Mouse (Mus musculus): ENCODE results near the gene Flt3l. TPM values are rescaled to one million over a fixed set of nuclear protein-coding genes. Genes with fewer than 3 reads are reported as not detected.
A peak's percentile ranks its signal among the peaks of the same experiment; 100 is the strongest.

Flt3l gene
- polyA plus RNA-seq, 1 experiment = 17.1 TPM

DNA sequence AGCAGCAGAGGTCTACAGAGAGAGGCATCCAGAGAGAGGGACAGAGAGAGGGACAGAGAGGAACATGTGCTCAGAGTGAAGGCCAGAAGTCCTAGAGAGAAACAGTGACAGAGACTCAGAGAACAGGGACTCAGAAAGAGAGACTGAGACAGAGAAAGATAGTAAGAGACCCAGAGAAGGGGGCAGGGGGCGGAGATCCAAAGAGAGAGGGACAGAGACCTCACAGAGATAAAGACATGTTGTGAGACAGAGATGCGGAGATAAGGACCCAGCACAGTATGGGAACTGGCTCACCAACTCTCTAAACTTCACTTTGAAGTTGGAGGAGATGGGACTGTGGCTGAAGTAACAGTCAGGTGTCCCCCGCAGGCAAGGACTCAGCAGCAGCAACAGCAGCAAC lies 862 bp downstream of the Flt3l start:
- Histone ChIP-seq H3K27ac (ENCODE audit: insufficient read depth, low read length) (no peak overlapping the region), H3K4me1 (ENCODE audit: control insufficient read depth, insufficient read depth, low read length) (no peaks in the 10 kb centered on the region), H3K4me3 (ENCODE audit: insufficient read depth, low read length) (no peak overlapping the region)
- TF ChIP-seq POLR2A (IDR thresholded peaks at IDR 0.05; ENCODE audit: low read depth, low read length) (no peak), CTCF (IDR thresholded peaks at IDR 0.05; ENCODE audit: borderline replicate concordance, insufficient read depth, low read length) (no peak)

DNA sequence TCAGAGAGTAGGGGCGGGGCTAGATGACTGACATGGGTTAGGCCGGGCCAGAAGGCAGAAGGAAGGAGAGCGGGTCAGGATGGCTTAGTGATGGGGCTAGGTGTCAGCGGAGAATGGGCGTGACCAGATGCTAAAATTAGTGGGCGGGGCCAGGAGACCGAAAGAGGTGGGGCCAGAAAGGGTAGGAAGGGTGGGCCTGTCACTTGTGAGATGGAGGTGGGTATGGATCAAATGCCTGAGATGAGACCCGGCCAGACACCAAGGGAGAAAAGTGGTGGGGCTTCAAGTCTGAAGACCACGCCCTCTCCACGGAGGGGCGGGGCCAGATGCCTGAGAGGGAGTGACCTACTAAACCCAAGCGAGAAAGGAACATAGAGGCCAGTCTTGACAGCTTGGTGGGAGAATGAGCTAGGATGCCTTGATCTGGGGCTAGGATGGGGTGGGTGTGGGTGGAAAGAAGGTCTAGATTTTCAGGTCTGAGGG lies 1.6 kb downstream of the Flt3l start:
- TF ChIP-seq CTCF (IDR thresholded peaks at IDR 0.05; ENCODE audit: borderline replicate concordance, insufficient read depth, low read length) (no peak), POLR2A (IDR thresholded peaks at IDR 0.05; ENCODE audit: low read depth, low read length) (no peak)
- Histone ChIP-seq H3K4me3 (ENCODE audit: insufficient read depth, low read length) (no peak overlapping the region), H3K4me1 (ENCODE audit: control insufficient read depth, insufficient read depth, low read length) (no peaks in the 10 kb centered on the region), H3K27ac (ENCODE audit: insufficient read depth, low read length) (no peak overlapping the region)

GRCm38 (mm10) chr7:45133446-45134159 lies 2.6 kb downstream of the Flt3l start:
- TF ChIP-seq POLR2A (IDR thresholded peaks at IDR 0.05; ENCODE audit: low read depth, low read length) (no peak), CTCF (IDR thresholded peaks at IDR 0.05; ENCODE audit: borderline replicate concordance, insufficient read depth, low read length) (no peak)
- H3K27ac ChIP-seq (ENCODE audit: insufficient read depth, low read length) = no peak overlapping the region
- H3K4me3 ChIP-seq (ENCODE audit: insufficient read depth, low read length) = no peak overlapping the region
- H3K4me1 ChIP-seq (ENCODE audit: control insufficient read depth, insufficient read depth, low read length) = no peaks in the 10 kb centered on the region

GRCm38 (mm10) chr7:45131850-45132249 lies 4.4 kb downstream of the Flt3l start:
- Histone ChIP-seq H3K4me3 (ENCODE audit: insufficient read depth, low read length) (no peak overlapping the region), H3K4me1 (ENCODE audit: control insufficient read depth, insufficient read depth, low read length) (no peaks in the 10 kb centered on the region), H3K27ac (ENCODE audit: insufficient read depth, low read length) (no peak overlapping the region)
- TF ChIP-seq POLR2A (IDR thresholded peaks at IDR 0.05; ENCODE audit: low read depth, low read length) (no peak), CTCF (IDR thresholded peaks at IDR 0.05; ENCODE audit: borderline replicate concordance, insufficient read depth, low read length) (no peak)

DNA sequence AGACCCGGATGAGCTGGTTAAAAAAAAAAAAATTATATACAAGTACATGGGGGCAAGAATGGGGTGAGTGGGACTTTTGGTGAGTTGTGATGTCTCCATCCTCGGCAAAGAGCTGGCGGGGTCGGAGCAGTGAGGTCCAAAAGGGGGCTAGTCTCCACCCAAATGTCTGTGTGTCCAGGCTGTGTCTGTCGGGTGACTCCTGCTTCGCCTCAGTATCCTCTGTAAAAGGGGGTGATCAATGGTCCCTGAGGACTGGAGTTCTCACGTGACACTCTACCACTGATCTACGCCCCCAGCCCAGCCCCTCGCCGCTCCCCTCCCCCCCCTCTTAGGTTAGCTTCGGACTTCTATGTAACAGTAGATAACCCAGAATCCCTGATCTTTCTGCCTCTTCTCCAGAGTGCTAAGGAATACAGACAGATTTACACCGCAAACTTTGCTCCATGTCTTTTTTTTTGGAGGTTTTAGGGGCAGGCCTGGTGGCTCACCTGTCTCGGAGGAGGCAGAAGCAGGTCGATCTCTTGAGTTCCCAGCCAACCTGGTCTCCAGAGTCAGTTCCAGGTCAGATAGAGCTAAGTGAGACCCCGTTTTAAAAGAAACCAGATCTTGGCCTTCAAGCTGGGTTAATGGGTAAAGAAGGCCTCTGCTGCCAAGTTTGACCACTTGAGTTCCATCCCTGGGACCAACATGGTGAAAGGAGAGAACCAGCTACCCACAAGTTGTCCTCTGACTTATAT lies 6.3 kb downstream of the Flt3l start:
- no peak for TF ChIP-seq POLR2A (IDR thresholded peaks at IDR 0.05; ENCODE audit: low read depth, low read length)
- no peak for TF ChIP-seq CTCF (IDR thresholded peaks at IDR 0.05; ENCODE audit: borderline replicate concordance, insufficient read depth, low read length)
- H3K4me1 ChIP-seq (ENCODE audit: control insufficient read depth, insufficient read depth, low read length) = no peaks in the 10 kb centered on the region
- peak overlapping the region; percentile 45 for H3K4me3 ChIP-seq (ENCODE audit: insufficient read depth, low read length)
- peak overlapping the region; percentile 95 for H3K27ac ChIP-seq (ENCODE audit: insufficient read depth, low read length)

DNA sequence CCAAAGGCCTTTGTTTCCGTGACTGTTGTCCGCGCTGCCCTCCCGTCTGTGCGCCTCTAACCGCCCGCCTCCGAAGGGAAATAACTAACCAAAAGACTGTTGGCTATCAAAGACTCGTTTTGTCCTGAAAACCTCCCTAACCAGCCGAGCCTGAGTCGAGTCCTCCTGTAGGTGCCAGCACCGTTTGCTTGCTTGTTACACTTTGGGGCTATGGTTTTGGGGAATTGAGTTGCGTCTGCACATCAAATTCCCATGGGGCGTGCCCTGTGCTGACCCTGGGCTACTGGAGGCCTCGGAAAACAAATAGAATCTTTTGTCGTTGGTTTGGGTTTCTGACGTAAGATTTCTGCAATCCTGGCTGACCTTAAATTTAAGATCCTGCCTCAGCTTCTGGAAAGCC lies 6.9 kb downstream of the Flt3l start:
- TF ChIP-seq POLR2A (IDR thresholded peaks at IDR 0.05; ENCODE audit: low read depth, low read length) (peak; percentile 45), CTCF (IDR thresholded peaks at IDR 0.05; ENCODE audit: borderline replicate concordance, insufficient read depth, low read length) (no peak)
- Histone ChIP-seq H3K27ac (ENCODE audit: insufficient read depth, low read length) (peak overlapping the region; percentile 95), H3K4me3 (ENCODE audit: insufficient read depth, low read length) (peak overlapping the region; percentile 45)

DNA sequence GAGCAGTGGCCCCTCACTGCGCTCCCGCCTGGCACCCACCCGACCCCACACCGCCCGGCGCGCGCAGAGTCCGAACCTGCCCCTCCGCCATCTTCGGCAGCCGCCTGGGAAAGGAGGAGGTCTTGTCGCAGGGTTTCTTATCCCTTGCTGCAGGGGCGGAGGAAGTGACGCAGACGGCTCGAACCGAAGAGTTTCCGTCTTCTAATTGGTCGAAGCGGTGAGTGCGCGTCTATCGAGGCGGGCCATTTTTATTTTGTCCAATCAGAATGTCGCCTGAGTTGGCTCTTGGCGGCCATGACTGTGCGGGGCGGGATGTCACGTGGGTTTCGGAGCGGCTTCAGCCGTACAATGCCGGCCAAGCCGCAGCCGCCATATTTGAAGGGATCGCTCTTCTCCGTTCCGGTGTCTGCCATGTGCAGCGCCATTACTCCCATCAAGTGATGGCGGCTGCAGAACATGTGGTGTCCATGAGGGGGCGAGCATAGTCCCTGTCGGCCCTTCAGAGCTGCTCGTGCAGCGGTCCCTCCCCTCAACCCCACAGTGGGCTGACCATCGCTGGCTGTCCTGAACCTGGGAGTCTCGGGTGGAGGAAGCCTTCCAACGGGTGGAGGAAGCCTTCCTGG lies 7.5 kb downstream of the Flt3l start, which contains the start of gene Rpl13a:
TSS of gene Rpl13a (minus strand) at position 138 of the 623 bp plus-strand sequence.
- Histone ChIP-seq H3K4me3 (ENCODE audit: insufficient read depth, low read length) (peak within 1 kb of the TSS; percentile 99), H3K4me1 (ENCODE audit: control insufficient read depth, insufficient read depth, low read length) (no peaks in the 10 kb centered on the region), H3K27ac (ENCODE audit: insufficient read depth, low read length) (peak within 1 kb of the TSS; percentile 95)
- TF ChIP-seq POLR2A (IDR thresholded peaks at IDR 0.05; ENCODE audit: low read depth, low read length) (peak; percentile 97), CTCF (IDR thresholded peaks at IDR 0.05; ENCODE audit: borderline replicate concordance, insufficient read depth, low read length) (peak; percentile 77; the same call in 1 of the 2 replicates)

More for the DNA sequence above, 6.9 kb downstream of the Flt3l start:
- no peaks in the 10 kb centered on the region for H3K4me1 ChIP-seq (ENCODE audit: control insufficient read depth, insufficient read depth, low read length)

- peak overlapping the region; percentile 99 for H3K4me3 ChIP-seq (ENCODE audit: insufficient read depth, low read length)
- H3K4me1 ChIP-seq (ENCODE audit: control insufficient read depth, insufficient read depth, low read length) = no peaks in the 10 kb centered on the region
- TF ChIP-seq CTCF (IDR thresholded peaks at IDR 0.05; ENCODE audit: borderline replicate concordance, insufficient read depth, low read length) (no peak), POLR2A (IDR thresholded peaks at IDR 0.05; ENCODE audit: low read depth, low read length) (peak; percentile 42; the same call in 1 of the 2 replicates)
- peak overlapping the region; percentile 77 for H3K27ac ChIP-seq (ENCODE audit: insufficient read depth, low read length)
Observed at GRCm38 (mm10) chr7:45127700-45128224, 8.5 kb downstream of the Flt3l start.
